Mouse (Mus musculus): ENCODE results near the gene Shprh.
"Not testable (repeated sequence)": the region's sequence is repeated elsewhere in the genome, so short reads cannot be mapped to it uniquely, and the experiment has no call there.

The Shprh gene

GRCm38 (mm10) chr10:11148884-11149741 is at the start of gene Shprh:
Shprh (plus strand) TSS chr10:11149427.
- peak; percentile 100 for DNase-seq (ENCODE audit: low read depth)

- DNase-seq (ENCODE audit: low read depth): no peak
These were observed 27.4 kb upstream of the Shprh start for GRCm38 (mm10) chr10:11121781-11122180.

GRCm38 (mm10) chr10:11145580-11145979 is 3.6 kb upstream of the Shprh start:
- DNase-seq (ENCODE audit: low read depth): no peak

GRCm38 (mm10) chr10:11148446-11148845 is 781 bp upstream of the Shprh start:
- no peak for DNase-seq (ENCODE audit: low read depth)

- no peak for DNase-seq (ENCODE audit: low read depth)
These were observed 507 bp downstream of the Shprh start for GRCm38 (mm10) chr10:11149742-11150125.

- DNase-seq (ENCODE audit: low read depth): no peak
These were observed 2.4 kb downstream of the Shprh start for GRCm38 (mm10) chr10:11151644-11152043.

- DNase-seq (ENCODE audit: low read depth): no peak
These were observed 7.8 kb downstream of the Shprh start for GRCm38 (mm10) chr10:11157039-11157438.

- no peak for DNase-seq (ENCODE audit: low read depth)
These were observed 15.3 kb downstream of the Shprh start for GRCm38 (mm10) chr10:11164537-11164936.

- DNase-seq (ENCODE audit: low read depth): no peak
These were observed 21.0 kb downstream of the Shprh start for GRCm38 (mm10) chr10:11170252-11170651.

- no peak for DNase-seq (ENCODE audit: low read depth)
These were observed 22.4 kb downstream of the Shprh start for GRCm38 (mm10) chr10:11171615-11172014.

- DNase-seq (ENCODE audit: low read depth): no peak
These were observed 23.3 kb downstream of the Shprh start for GRCm38 (mm10) chr10:11172519-11172918.

GRCm38 (mm10) chr10:11175801-11176482 is 26.7 kb downstream of the Shprh start:
- DNase-seq (ENCODE audit: low read depth): peak; percentile 66

- DNase-seq (ENCODE audit: low read depth): no peak
These were observed 30.9 kb downstream of the Shprh start for GRCm38 (mm10) chr10:11180077-11180476.

GRCm38 (mm10) chr10:11197341-11197740 is 48.1 kb downstream of the Shprh start:
- DNase-seq (ENCODE audit: low read depth): peak; percentile 15

GRCm38 (mm10) chr10:11198346-11198745 is 49.1 kb downstream of the Shprh start:
- DNase-seq (ENCODE audit: low read depth): peak; percentile 65

GRCm38 (mm10) chr10:11199980-11200379 is 50.8 kb downstream of the Shprh start:
- no peak for DNase-seq (ENCODE audit: low read depth)

- DNase-seq (ENCODE audit: low read depth): not testable (repeated sequence)
These were observed 56.7 kb downstream of the Shprh start for GRCm38 (mm10) chr10:11205883-11206282.

- DNase-seq (ENCODE audit: low read depth): no peak
These were observed 59.4 kb downstream of the Shprh start for GRCm38 (mm10) chr10:11208670-11209069.

GRCm38 (mm10) chr10:11212003-11212402 is 62.8 kb downstream of the Shprh start:
- DNase-seq (ENCODE audit: low read depth): peak; percentile 69

GRCm38 (mm10) chr10:11226442-11226841 is 77.2 kb downstream of the Shprh start:
- peak; percentile 34 for DNase-seq (ENCODE audit: low read depth)

- DNase-seq (ENCODE audit: low read depth): peak; percentile 71
These were observed 80.4 kb downstream of the Shprh start for GRCm38 (mm10) chr10:11229545-11230178.

GRCm38 (mm10) chr10:11233208-11233607 is 84.0 kb downstream of the Shprh start:
- no peak for DNase-seq (ENCODE audit: low read depth)

GRCm38 (mm10) chr10:11242988-11243387 is 93.8 kb downstream of the Shprh start:
- DNase-seq (ENCODE audit: low read depth): not testable (repeated sequence)
